Mouse (Mus musculus) neural tube, embryonic 10.5 days (tissue): ENCODE results near the gene Hoxa3.
A peak's percentile ranks its signal among the peaks of the same experiment; 100 is the strongest.

Source experiments
- DNase-seq: peaks from one replicate; pipeline ENCODE4 v3.0.0-alpha.2; 2017; ENCODE audit warnings: low spot score; ENCODE audit errors: extremely low spot score

Hoxa3 gene

GRCm38 (mm10) chr6:52246916-52247315 is 33.8 kb upstream of the Hoxa3 start:
- DNase-seq, result no peak

- no peak for DNase-seq
These were observed 33.3 kb upstream of the Hoxa3 start for GRCm38 (mm10) chr6:52246403-52246803.

- no peak for DNase-seq
These were observed 32.6 kb upstream of the Hoxa3 start, which contains the start of gene Hoxa11 for GRCm38 (mm10) chr6:52245757-52246142. Gene Hoxa11 (minus strand): TSS chr6:52245810.

GRCm38 (mm10) chr6:52245040-52245756 is 32.1 kb upstream of the Hoxa3 start:
- DNase-seq, result no peak

- DNase-seq, result no peak
These were observed 31.4 kb upstream of the Hoxa3 start for GRCm38 (mm10) chr6:52244471-52245039.

- no peak for DNase-seq
These were observed 30.6 kb upstream of the Hoxa3 start for GRCm38 (mm10) chr6:52243681-52244121.

GRCm38 (mm10) chr6:52242801-52243332 is 29.7 kb upstream of the Hoxa3 start:
- DNase-seq, result no peak

GRCm38 (mm10) chr6:52241001-52241621 is 28.0 kb upstream of the Hoxa3 start:
- no peak for DNase-seq

GRCm38 (mm10) chr6:52240389-52241000 is 27.4 kb upstream of the Hoxa3 start, which contains the start of gene Hoxa10:
Gene Hoxa10 (minus strand): TSS chr6:52240854.
- DNase-seq, result peak; percentile 95

GRCm38 (mm10) chr6:52239625-52240388 is 26.7 kb upstream of the Hoxa3 start:
- no peak for DNase-seq

- DNase-seq, result no peak
These were observed 25.8 kb upstream of the Hoxa3 start for GRCm38 (mm10) chr6:52238976-52239375.

GRCm38 (mm10) chr6:52238155-52238545 is 25.0 kb upstream of the Hoxa3 start:
- DNase-seq, result no peak

GRCm38 (mm10) chr6:52237346-52238154 is 24.4 kb upstream of the Hoxa3 start:
- no peak for DNase-seq

GRCm38 (mm10) chr6:52236806-52237205 is 23.7 kb upstream of the Hoxa3 start:
- DNase-seq, result no peak

- DNase-seq, result no peak
These were observed 22.7 kb upstream of the Hoxa3 start for GRCm38 (mm10) chr6:52235866-52236265.

GRCm38 (mm10) chr6:52235267-52235666 is 22.1 kb upstream of the Hoxa3 start:
- no peak for DNase-seq

GRCm38 (mm10) chr6:52234428-52235140 is 21.4 kb upstream of the Hoxa3 start:
- no peak for DNase-seq

GRCm38 (mm10) chr6:52233546-52234427 is 20.7 kb upstream of the Hoxa3 start:
- DNase-seq, result no peak
